Mouse (Mus musculus) liver, embryonic 14.5 days (tissue): ENCODE measurements around the gene Tab2. TPM values are rescaled to one million over a fixed set of nuclear protein-coding genes. Genes with fewer than 3 reads are reported as not detected.
A peak's percentile ranks its signal among the peaks of the same experiment; 100 is the strongest.

ENCODE experiments used
- ATAC-seq: fragments of 200-750 bp; cut with Nextera tagmentation; 2 replicates; pipeline ENCODE4 v1.8.0; 2017; ENCODE audit warnings: moderate number of reproducible peaks, mild to moderate bottlenecking, moderate library complexity; ENCODE audit not compliant: insufficient read depth
- DNase-seq, 3 experiments: peaks; one replicate each; pipeline ENCODE4 v3.0.0-alpha.2; 2012 to 2013; ENCODE audit warnings: low read depth in 3 of 3, low spot score in 3 of 3
- H3K27ac ChIP-seq: fragments of 300-500 bp; sonication (generic); 2 replicates; pipeline ENCODE4 v1.5.1; 2014; ENCODE audit warnings: moderate library complexity, mild to moderate bottlenecking, control low read depth, inconsistent platforms
- H3K27me3 ChIP-seq: fragments of 300-500 bp; sonication (generic); 2 replicates; pipeline ENCODE4 v1.6.1; 2014; ENCODE audit warnings: mild to moderate bottlenecking, low read length, moderate library complexity; ENCODE audit not compliant: control insufficient read depth, insufficient read depth
- H3K36me3 ChIP-seq: fragments of 300-500 bp; sonication (generic); replicated peaks from 2 replicates; pipeline ENCODE4 v1.6.1; 2014; ENCODE audit warnings: low read depth; ENCODE audit not compliant: control insufficient read depth, insufficient read depth
- H3K4me1 ChIP-seq, 2 experiments: fragments of 200-500 bp in 1 of 2; fragments of 300-500 bp in 1 of 2; sonication (generic) in 1 of 2; replicated peaks; 2 replicates each; pipeline ENCODE4 v1.6.1; 2012 to 2014; ENCODE audit warnings: antibody characterized with exemption in 1 of 2, inconsistent platforms in 1 of 2, low read length in 1 of 2; ENCODE audit not compliant: control insufficient read depth in 2 of 2, insufficient read depth in 2 of 2
- H3K4me2 ChIP-seq: fragments of 300-500 bp; sonication (generic); 2 replicates; pipeline ENCODE4 v1.6.1; 2014; ENCODE audit warnings: low read depth, mild to moderate bottlenecking, control low read depth, moderate library complexity
- H3K4me3 ChIP-seq, 2 experiments: fragments of 200-500 bp in 1 of 2; fragments of 300-500 bp in 1 of 2; sonication (generic) in 1 of 2; 2 replicates each; pipeline ENCODE4 v1.5.1; 2012 to 2014; ENCODE audit warnings: low read depth in 2 of 2, low read length in 2 of 2, mild to moderate bottlenecking in 2 of 2, control low read depth in 1 of 2, inconsistent platforms in 1 of 2, moderate library complexity in 1 of 2; ENCODE audit not compliant: insufficient read depth in 1 of 2
- H3K9ac ChIP-seq: fragments of 300-500 bp; sonication (generic); replicated peaks from 2 replicates; pipeline ENCODE4 v1.6.1; 2014; ENCODE audit warnings: mild to moderate bottlenecking, control low read depth, moderate library complexity
- H3K9me3 ChIP-seq: fragments of 300-500 bp; sonication (generic); 2 replicates; pipeline ENCODE4 v1.6.1; 2016; ENCODE audit warnings: low read length, mixed read lengths; ENCODE audit not compliant: control insufficient read depth
- CTCF ChIP-seq: IDR thresholded peaks from 2 replicates; pipeline ENCODE4 v1.5.1; 2016; ENCODE audit warnings: antibody characterized with exemption, low read depth, control low read depth
- EP300 ChIP-seq: IDR thresholded peaks from 2 replicates; pipeline ENCODE4 v1.6.1; 2016; ENCODE audit warnings: antibody characterized with exemption, low read depth
- WGBS: fragments of 180-500 bp; shearing (Covaris S2); extraction: QIAGEN DNeasy Blood & Tissue Kit; methylation state at CpG from one replicate; pipeline ENCODE4 v1.1.7; 2014; ENCODE audit not compliant: insufficient replicate concordance; 5-methylcytosine and 5-hydroxymethylcytosine counted together
- polyA plus RNA-seq, 2 experiments: library from polyadenylated mRNA; depleted of rRNA in 1 of 2; stranded (reverse) in 1 of 2; unstranded in 1 of 2; fragments of >200 nt; fragmentation: Nextera tagmentation in 1 of 2; extraction: Ambion mirVana in 1 of 2; gene quantifications; 2 replicates each; pipeline versions ENCODE4 v1.2.1 to v1.2.3; 2012 to 2014

Tab2 gene
- polyA plus RNA-seq, 2 experiments: 10.8 to 18.7 TPM

- Histone ChIP-seq H3K36me3 (no peaks in the 10 kb centered on the region), H3K4me2 (no peak overlapping the region), H3K27me3 (no peaks in the 10 kb centered on the region), H3K4me1 (no peaks in the 10 kb centered on the region), H3K27ac (no peak overlapping the region), H3K9ac (no peak overlapping the region), H3K9me3 (no peaks in the 10 kb centered on the region), H3K4me3 (no peak overlapping the region)
- WGBS: 64% methylated on average over 7 of the region's 7 CpGs
- no peak for ATAC-seq
- TF ChIP-seq EP300: no peak
- no peak for TF ChIP-seq CTCF
- DNase-seq: no peak
Measured at GRCm38 (mm10) chr10:7874194-7874593, 81.8 kb downstream of the Tab2 start.

DNA sequence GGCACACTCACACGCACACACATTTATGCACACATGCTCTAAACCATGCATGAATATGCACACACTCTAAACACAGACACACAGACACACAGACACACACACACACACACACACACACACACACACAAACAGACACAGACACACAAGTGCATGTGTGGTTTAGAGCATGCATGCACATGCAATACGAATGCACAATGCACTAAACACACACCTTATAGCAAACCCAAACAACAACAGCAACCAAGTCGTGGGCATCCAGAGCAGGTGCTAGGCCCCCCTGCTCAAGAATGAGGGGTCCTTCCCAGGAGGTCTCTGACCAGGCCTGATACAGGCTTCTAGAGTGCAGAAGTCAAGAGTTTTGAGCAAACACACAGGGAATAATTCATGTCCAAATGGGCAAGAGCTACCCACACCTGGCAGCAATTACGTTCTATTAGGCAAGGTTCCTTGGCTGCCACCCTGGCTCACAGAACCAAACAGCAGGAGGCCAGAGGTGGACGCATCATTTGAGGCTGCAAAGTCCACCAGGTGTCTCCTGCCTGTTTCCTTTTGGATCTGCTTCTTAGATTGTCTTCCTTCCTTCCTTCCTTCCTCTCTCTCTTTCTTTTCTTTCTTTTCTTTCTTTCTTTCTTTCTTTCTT lies 84.5 kb downstream of the Tab2 start:
- 63% methylated on average over 5 of the region's 5 CpGs for WGBS
- H3K4me2 ChIP-seq: no peak overlapping the region
- H3K4me1 ChIP-seq: no peaks in the 10 kb centered on the region
- H3K4me3 ChIP-seq: no peak overlapping the region
- no peak overlapping the region for H3K27ac ChIP-seq
- no peaks in the 10 kb centered on the region for H3K9me3 ChIP-seq
- TF ChIP-seq EP300: no peak
- TF ChIP-seq CTCF: no peak
- H3K36me3 ChIP-seq: no peaks in the 10 kb centered on the region
- no peak overlapping the region for H3K9ac ChIP-seq
- DNase-seq (no peak), ATAC-seq (no peak)
- H3K27me3 ChIP-seq: peaks cover 16% of the 10 kb centered on the region

DNA sequence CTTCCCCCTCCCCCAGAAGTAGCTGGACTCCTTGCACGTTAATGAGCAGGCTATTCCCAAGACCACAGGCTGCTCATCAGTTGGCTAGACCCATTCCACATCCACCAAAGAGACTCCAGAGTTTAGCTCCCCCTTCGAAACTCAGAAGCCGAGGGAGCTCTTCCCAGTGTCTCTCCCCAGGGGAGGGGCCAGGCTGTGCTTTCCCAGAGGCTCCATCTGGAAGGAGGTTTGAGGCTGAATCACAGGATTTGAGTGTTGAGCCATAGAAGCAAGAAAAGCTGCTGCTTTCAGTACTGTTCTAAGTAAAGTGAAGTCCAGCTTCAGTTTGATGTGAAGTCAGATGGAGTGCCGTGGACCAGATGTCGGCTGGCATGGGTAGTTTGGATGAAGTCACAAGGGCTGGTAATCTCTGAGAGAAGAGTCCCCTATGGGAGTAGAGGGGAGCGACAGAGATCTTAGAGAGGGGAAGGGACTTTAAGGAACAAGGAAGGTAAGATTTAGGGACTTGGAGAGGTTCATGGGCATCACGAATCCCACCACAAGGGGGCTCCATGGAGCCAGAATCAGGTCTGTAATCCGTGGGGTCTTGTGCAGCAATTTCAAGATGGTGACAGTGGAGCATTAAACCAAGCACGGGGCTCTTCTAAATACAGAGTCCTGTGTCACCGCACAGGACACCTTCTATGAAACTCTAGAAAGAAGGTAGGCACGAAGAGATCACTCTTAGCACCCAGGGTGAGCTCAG lies 85.3 kb downstream of the Tab2 start:
- no peak overlapping the region for H3K9ac ChIP-seq
- 57% methylated on average over 11 of the region's 11 CpGs for WGBS
- TF ChIP-seq EP300: no peak
- peak; percentile 68 for TF ChIP-seq CTCF
- peak in 1 of 3 experiments; percentile 3 for DNase-seq
- H3K36me3 ChIP-seq: no peaks in the 10 kb centered on the region
- H3K4me3 ChIP-seq: no peak overlapping the region
- no peaks in the 10 kb centered on the region for H3K9me3 ChIP-seq
- no peak for ATAC-seq
- peaks cover 16% of the 10 kb centered on the region for H3K27me3 ChIP-seq
- H3K27ac ChIP-seq: no peak overlapping the region
- no peaks in the 10 kb centered on the region for H3K4me1 ChIP-seq
- H3K4me2 ChIP-seq: no peak overlapping the region

GRCm38 (mm10) chr10:7869746-7870145 lies 86.3 kb downstream of the Tab2 start:
- 66% methylated on average over 8 of the region's 8 CpGs for WGBS
- Histone ChIP-seq H3K9ac (no peak overlapping the region), H3K4me3 (no peak overlapping the region), H3K4me2 (no peak overlapping the region), H3K9me3 (no peaks in the 10 kb centered on the region), H3K27me3 (peaks cover 16% of the 10 kb centered on the region), H3K27ac (no peak overlapping the region), H3K4me1 (no peaks in the 10 kb centered on the region), H3K36me3 (no peaks in the 10 kb centered on the region)
- no peak for TF ChIP-seq CTCF
- no peak for TF ChIP-seq EP300
- ATAC-seq (no peak), DNase-seq (no peak)

DNA sequence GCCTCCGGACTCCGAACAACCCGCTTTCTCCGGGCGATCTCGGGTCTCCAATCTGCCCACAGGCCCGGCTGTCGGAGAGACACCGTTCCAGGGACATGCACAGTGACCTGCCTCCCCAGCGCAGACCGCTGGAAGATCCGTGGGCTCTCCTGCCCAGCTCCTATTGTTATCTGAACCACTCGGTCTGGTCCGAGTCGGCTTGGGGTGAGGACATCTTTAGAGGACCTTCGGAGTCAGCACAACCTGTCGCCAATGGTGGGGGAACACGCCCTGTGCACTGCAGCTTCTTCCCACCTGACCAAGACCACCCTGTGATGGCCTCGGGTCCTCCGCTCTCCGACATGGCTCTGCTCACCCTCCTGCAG lies 88.4 kb downstream of the Tab2 start:
- no peak overlapping the region for H3K27ac ChIP-seq
- H3K4me1 ChIP-seq: no peaks in the 10 kb centered on the region
- peak overlapping the region; percentile 49 for H3K4me2 ChIP-seq
- no peak overlapping the region for H3K9ac ChIP-seq
- H3K9me3 ChIP-seq: no peaks in the 10 kb centered on the region
- DNase-seq (no peak), ATAC-seq (no peak)
- peaks cover 16% of the 10 kb centered on the region for H3K27me3 ChIP-seq
- H3K4me3 ChIP-seq: no peak overlapping the region
- TF ChIP-seq EP300 (no peak), CTCF (no peak)
- H3K36me3 ChIP-seq: no peaks in the 10 kb centered on the region
- 24% methylated on average over 21 of the region's 21 CpGs for WGBS
